Mouse (Mus musculus) ES-Bruce4 (cell line): ENCODE data around the gene Exosc8.

Experiments used
- CTCF ChIP-seq: IDR thresholded peaks from one replicate; pipeline ENCODE4 v1.8.1; 2011; ENCODE audit warnings: low read depth, low read length
- POLR2A ChIP-seq: IDR thresholded peaks from one replicate; pipeline ENCODE4 v1.8.1; 2011; ENCODE audit warnings: low read length; ENCODE audit not compliant: insufficient read depth

DNA sequence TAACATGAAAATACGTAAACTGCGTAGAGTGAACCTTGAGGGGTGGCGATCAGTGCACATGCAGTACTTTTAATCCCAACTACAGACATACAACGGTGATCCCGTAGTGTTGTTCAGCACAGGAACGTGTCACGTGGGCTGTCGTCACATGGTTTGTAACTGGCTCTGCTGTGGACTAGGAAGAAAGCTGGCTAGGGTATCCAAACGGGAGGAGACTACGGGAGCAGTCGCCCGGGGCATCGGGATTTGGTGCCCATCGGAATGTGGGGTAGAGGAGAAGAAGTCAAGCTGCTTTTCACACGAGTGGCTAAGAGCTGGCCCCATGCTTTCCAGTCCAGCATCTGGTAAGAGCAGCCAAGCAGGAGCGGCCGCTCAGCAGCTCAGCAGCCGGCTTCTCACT lies 29.2 kb upstream of the Exosc8 start:
- TF ChIP-seq CTCF (no peak), POLR2A (no peak)
